Mouse (Mus musculus) T-helper 1 cell (primary cell): ENCODE results near the gene Tmprss4.

Source experiments
- in situ Hi-C: fragments of 300-600 bp; cut with MboI, MseI; formaldehyde crosslinking; loops from one replicate; pipeline ENCODE4 v1.15.1; 2025; ENCODE audit warnings: high pct_unique_total_duplicates

The Tmprss4 gene

DNA sequence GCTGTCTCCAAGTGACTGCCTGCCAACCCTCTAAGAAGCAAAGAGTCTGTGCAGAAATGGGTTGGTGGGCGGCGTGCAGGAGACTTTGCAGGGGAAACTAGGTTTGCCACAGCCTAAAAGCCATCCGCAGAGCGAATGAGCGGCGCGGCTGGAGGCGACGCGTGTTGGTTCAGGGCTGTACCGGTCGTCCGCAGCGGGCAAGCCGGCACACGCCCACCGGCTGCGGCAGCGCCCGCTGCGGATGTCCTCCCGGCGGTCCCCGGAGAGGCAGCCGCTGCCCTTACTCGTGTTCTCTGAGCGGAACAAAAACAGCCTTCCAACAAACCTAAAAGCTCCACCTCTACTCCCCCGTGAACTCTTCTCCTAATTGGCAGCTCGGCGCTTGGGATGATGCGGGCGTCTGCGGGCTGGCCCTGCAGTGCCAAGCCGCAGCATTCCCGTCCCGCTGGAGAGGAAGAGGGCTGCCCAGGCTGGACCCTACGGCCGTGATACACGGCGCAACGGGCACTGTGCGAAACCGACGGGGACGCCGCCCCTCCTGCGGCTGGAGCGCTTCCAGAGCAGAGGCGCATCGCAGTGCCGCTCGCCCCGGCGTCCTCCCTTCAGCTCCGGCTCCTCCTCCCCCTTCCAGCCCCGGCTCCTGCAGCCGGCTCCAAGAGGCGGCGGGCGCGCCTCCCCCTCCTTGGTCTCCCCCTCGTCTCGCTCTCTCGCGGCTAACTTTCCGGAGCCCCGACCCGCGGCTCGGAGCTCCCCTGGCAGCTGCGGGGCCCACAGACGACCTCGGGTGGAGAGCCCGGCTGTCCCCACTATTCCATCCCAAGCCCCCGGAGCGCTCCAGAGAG is 65.5 kb downstream of the Tmprss4 start, which contains the start of gene Scn4b:
Gene Scn4b, plus strand, starts transcription at position 205 of the 842 bp plus-strand sequence.
- in situ Hi-C loops, result no loop called here

DNA sequence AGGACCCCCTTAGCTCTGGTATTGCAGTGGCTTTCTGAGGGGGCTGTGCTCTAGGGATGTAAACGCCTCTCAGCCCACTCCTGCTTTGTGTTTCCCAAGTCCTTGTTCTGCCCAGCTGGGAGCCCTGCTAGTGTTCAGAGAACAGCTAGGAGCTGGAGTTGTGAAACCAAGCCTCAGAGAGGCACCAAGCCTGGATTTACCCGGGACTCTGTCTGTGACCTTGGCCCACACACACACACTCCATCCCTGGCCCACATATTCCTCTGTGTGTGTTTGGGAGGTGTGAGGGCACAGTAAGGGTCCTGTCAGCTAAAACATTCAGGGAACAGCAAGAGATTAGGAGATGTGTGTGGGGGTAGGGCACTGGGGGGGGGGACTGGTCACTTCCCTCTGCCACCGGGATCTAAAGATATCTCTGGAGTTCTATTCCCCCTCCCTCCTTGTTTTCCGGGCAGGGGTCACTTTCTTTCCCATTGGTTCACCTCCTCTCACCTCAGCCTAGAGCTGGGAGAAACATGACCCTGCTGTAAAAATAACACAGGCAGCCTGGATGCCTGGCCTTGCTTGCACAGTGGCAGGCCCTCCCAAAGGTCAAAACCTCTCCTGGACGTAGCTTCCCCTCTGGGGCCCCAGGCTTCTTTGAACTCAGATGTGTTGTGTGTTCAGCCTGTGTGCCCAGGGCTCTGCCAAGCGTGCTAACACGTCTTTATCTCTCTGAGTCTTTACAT is 67.3 kb downstream of the Tmprss4 start:
- in situ Hi-C loops, result no loop called here

DNA sequence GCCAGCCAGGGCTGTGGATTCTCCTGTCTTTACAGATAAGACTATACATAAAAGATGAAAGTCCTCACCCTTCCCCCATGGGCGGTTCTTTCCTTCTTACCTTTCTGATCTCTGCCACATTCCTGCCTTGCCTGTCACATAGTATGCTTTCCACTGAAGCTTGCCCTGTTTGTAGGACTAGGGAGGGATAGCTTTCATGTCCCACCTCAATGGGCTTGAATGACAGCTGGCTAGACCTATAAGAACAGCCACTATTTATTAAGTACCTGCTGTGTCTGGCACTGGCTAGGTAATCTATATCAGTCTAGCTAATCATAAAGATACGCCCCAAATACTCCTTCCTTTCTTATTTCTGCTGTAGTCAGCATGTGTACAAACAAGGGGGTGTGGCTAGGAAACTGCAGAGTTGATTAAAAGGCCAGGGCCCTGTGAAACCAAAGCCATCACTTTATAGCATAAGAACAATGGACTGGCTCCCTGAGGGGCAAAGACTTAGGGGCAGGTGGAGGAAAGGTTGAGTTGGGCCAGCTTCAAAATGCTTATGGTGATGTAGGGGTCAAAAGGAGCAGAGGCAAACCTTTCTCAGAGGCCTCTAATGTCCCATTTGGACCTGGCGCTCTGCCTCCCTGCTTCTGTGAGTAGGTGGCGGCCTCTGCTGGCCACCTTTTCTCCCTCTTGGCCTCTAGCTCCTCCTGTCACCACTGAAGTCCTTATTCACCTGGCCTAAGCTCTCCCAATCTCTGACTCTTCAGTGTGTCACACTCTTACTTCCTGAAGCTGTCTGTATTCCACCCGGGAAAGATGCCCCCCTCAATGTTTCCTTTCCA is 70.2 kb downstream of the Tmprss4 start:
- in situ Hi-C loops, result no loop called here

DNA sequence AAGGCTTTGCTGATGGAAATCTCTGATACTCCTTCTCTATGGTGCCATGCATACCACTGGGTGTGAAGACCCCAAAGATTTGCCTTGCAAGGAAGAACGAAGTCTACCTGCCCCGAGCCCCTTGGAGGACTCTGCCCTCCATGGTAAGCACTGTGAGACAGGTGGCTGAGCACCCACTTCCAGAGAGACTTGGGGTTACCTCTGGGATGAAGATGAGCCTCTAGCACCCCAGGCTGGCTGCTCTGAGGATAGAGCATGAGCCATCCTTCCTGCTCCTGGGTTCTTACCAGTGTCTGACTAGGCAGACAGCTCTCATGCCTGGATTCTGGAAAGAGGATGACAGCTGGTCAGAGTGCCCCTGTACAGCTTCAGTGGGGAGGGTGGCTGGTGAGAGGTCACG is 73.8 kb downstream of the Tmprss4 start:
- in situ Hi-C loops, result no loop called here

DNA sequence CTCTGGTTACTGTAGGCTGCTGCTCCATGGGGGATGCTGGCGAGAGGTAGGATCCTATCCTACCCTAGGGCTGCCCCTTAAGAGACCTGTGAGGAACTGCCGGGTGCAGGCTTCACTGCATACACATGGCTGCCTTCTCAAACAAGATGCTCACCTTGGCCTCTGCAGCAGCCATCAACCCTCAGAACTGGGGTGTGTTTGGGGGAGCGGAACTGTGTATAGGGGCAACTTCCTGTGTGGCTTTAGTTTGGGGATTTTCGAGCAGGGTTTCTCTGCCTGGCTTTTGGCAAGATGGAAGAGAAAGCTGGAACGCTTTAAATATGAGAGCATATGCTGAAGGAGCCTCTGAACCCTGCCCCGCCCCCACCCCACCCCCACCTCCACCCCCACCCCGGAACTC is 77.0 kb downstream of the Tmprss4 start:
- in situ Hi-C loops, result no loop called here

DNA sequence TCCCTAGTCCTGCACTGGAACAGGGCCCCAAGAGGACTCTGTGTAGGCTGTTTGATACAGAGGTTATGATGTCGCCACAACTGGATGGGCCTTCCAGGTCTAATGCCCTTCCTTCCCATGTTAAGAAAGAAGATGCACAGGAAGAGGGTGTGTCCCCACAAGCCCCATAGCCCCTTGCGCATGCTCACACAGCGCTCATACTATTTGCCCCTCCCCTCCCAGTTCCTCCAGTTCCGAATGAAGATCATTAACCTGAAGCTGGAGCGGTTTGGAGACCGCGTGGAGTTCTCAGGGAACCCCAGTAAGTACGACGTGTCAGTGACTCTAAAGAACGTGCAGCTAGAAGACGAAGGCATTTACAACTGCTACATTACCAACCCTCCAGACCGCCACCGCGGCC is 78.7 kb downstream of the Tmprss4 start:
- in situ Hi-C loops, result no loop called here
